In genomic region chr17:41402417-41402816, GRCm38 (mm10) we compare ENCODE assay signal across 17 mouse cellular contexts.
"Had no signal": no experiment of that assay in that cellular context is flagged by ENCODE, and none has a peak within 500 bp of the region (broad histone marks: within the 10 kb centered on the region; RNA-seq: fewer than 3 reads in every experiment).

No protein-coding gene starts in this region.

- ATAC-seq: midbrain, embryonic 15.5 days had no signal

- H3K36me3 ChIP-seq: liver, embryonic 13.5 days; midbrain, embryonic 12.5 days; midbrain, embryonic 15.5 days; neural tube, embryonic 12.5 days; neural tube, embryonic 15.5 days had no signal

- DNase-seq: kidney, adult 11 months; kidney, adult 9 months; kidney, postnatal 36 days; left cerebral cortex, postnatal 4 days; liver, embryonic 13.5 days; lung, adult 2 months; lung, postnatal 14 days; lung, postnatal 4 days; retina, postnatal 1 day; right cerebral cortex, postnatal 25 days; spleen, adult 18-20 months; thymus, adult 18-20 months; thymus, postnatal 36 days had no signal

- H3K4me2 ChIP-seq: liver, embryonic 13.5 days; midbrain, embryonic 12.5 days; midbrain, embryonic 15.5 days; neural tube, embryonic 12.5 days; neural tube, embryonic 15.5 days had no signal

- H3K9ac ChIP-seq: liver, embryonic 13.5 days; midbrain, embryonic 12.5 days; midbrain, embryonic 15.5 days; neural tube, embryonic 12.5 days; neural tube, embryonic 15.5 days had no signal

- H3K4me3 ChIP-seq: liver, embryonic 13.5 days; midbrain, embryonic 12.5 days; midbrain, embryonic 15.5 days; neural tube, embryonic 12.5 days; neural tube, embryonic 15.5 days had no signal

- H3K27ac ChIP-seq: liver, embryonic 13.5 days; midbrain, embryonic 12.5 days; midbrain, embryonic 15.5 days; neural tube, embryonic 12.5 days; neural tube, embryonic 15.5 days had no signal

- H3K9me3 ChIP-seq: liver, embryonic 13.5 days; midbrain, embryonic 12.5 days; midbrain, embryonic 15.5 days; neural tube, embryonic 12.5 days; neural tube, embryonic 15.5 days had no signal

- H3K27me3 ChIP-seq: liver, embryonic 13.5 days; midbrain, embryonic 12.5 days; midbrain, embryonic 15.5 days; neural tube, embryonic 12.5 days; neural tube, embryonic 15.5 days had no signal

- H3K4me1 ChIP-seq: liver, embryonic 13.5 days; midbrain, embryonic 12.5 days; midbrain, embryonic 15.5 days; neural tube, embryonic 12.5 days; neural tube, embryonic 15.5 days had no signal
